Comparison of ENCODE assay signal across 10 mouse cellular contexts in genomic region chr2:18100914-18101313, GRCm38 (mm10). TPM values are rescaled to one million over a fixed set of nuclear protein-coding genes. Genes with fewer than 3 reads are reported as not detected.
DNase-seq lines count a peak whose midpoint lies in the region; ATAC-seq lines count a peak whose summit lies in the region.
"Had no signal": no experiment of that assay in that cellular context is flagged by ENCODE, and none has a peak within 500 bp of the region (broad histone marks: within the 10 kb centered on the region; RNA-seq: fewer than 3 reads in every experiment).

No protein-coding gene starts in this region.

- WGBS in kidney, embryonic 16.5 days: 92% methylated on average over 2 of the region's 2 CpGs
- WGBS in forebrain, embryonic 13.5 days: 94% methylated on average over 2 of the region's 2 CpGs

- H3K9me3 ChIP-seq in kidney, embryonic 16.5 days (ENCODE audit: low read length): peaks cover 6% of the 10 kb centered on the region; the same call in 1 of the 2 replicates
- no peaks in the 10 kb centered on the region for H3K9me3 ChIP-seq in forebrain, embryonic 13.5 days (replicated peaks)
- H3K9me3 ChIP-seq: intestine, embryonic 15.5 days had no signal

- no peak overlapping the region for H3K4me2 ChIP-seq in kidney, embryonic 16.5 days (replicated peaks; ENCODE audit: low read depth, low read length)
- no peak overlapping the region for H3K4me2 ChIP-seq in forebrain, embryonic 13.5 days
- H3K4me2 ChIP-seq: intestine, embryonic 15.5 days had no signal

- H3K27me3 ChIP-seq in kidney, embryonic 16.5 days (ENCODE audit: insufficient read depth, low read length): no peaks in the 10 kb centered on the region
- H3K27me3 ChIP-seq in forebrain, embryonic 13.5 days: no peaks in the 10 kb centered on the region
- H3K27me3 ChIP-seq: intestine, embryonic 15.5 days had no signal

- no peak overlapping the region for H3K9ac ChIP-seq in kidney, embryonic 16.5 days (replicated peaks; ENCODE audit: low read length)
- no peak overlapping the region for H3K9ac ChIP-seq in forebrain, embryonic 13.5 days
- H3K9ac ChIP-seq: intestine, embryonic 15.5 days had no signal

- peak; percentile 31 to 51 for DNase-seq in kidney, postnatal 36 days
- DNase-seq in 3T3-L1 (ENCODE audit: low read depth, low spot score): peak; percentile 36
- DNase-seq in c-Kit-positive CD71-positive TER-119-positive erythroid progenitor cells, embryonic 14.5 days (ENCODE audit: low spot score): peak; percentile 6
- DNase-seq in layer of hippocampus, adult 9-11 months: no peak
- DNase-seq in adipocyte (ENCODE audit: low spot score): no peak
- DNase-seq: cerebellum, postnatal 36 days had no signal

- H3K27ac ChIP-seq in kidney, embryonic 16.5 days (ENCODE audit: low read length): no peak overlapping the region
- H3K27ac ChIP-seq in forebrain, embryonic 13.5 days: no peak overlapping the region
- H3K27ac ChIP-seq: intestine, embryonic 15.5 days had no signal

- no peak for ATAC-seq in kidney, embryonic 16.5 days (ENCODE audit: low FRiP score, low TSS enrichment)
- peak; percentile 58 for ATAC-seq in CD4-positive, CD25-positive, alpha-beta regulatory T cell, adult 4 months
- ATAC-seq in forebrain, embryonic 13.5 days: no peak
- ATAC-seq: intestine, embryonic 15.5 days had no signal

- peaks cover 30% of the 10 kb centered on the region for H3K36me3 ChIP-seq in kidney, embryonic 16.5 days (ENCODE audit: insufficient read depth, low read length)
- peaks cover 42% of the 10 kb centered on the region for H3K36me3 ChIP-seq in forebrain, embryonic 13.5 days (ENCODE audit: poor library complexity, severe bottlenecking)

- H3K4me3 ChIP-seq in kidney, embryonic 16.5 days (ENCODE audit: low read length): no peak overlapping the region
- no peak overlapping the region for H3K4me3 ChIP-seq in forebrain, embryonic 13.5 days
- H3K4me3 ChIP-seq: intestine, embryonic 15.5 days had no signal

- H3K4me1 ChIP-seq in kidney, embryonic 16.5 days (ENCODE audit: insufficient read depth, low read length): no peaks in the 10 kb centered on the region
- H3K4me1 ChIP-seq in forebrain, embryonic 13.5 days: no peaks in the 10 kb centered on the region
- H3K4me1 ChIP-seq: intestine, embryonic 15.5 days had no signal

RNA-seq across cellular contexts. Expression of gene Mllt10, which starts 45.9 kb away (rescaled TPM):
- polyA plus RNA-seq in kidney, embryonic 16.5 days (2015; fragmentation: Nextera tagmentation; extraction: Ambion mirVana): 63.4 and 73.6 TPM in 2 replicates
- 10 to 100 TPM; 34.9 to 41.4 TPM for polyA plus RNA-seq in CD4-positive, CD25-positive, alpha-beta regulatory T cell, adult 4 months (2017; shearing (Covaris generic))
- 73.5 and 75.3 TPM in 2 replicates for polyA plus RNA-seq in forebrain, embryonic 13.5 days (2015; fragmentation: Nextera tagmentation; extraction: Ambion mirVana)

RNA-seq across cellular contexts. Expression of gene Skida1, which starts 52.1 kb away (rescaled TPM):
- polyA plus RNA-seq in kidney, embryonic 16.5 days (2015; fragmentation: Nextera tagmentation; extraction: Ambion mirVana): 8.8 and 9.2 TPM in 2 replicates
- under 1 TPM in 1 of 2 experiments, not detected in 1; 0.74 TPM for polyA plus RNA-seq in CD4-positive, CD25-positive, alpha-beta regulatory T cell, adult 4 months (2017; shearing (Covaris generic))
- polyA plus RNA-seq in forebrain, embryonic 13.5 days (2015; fragmentation: Nextera tagmentation; extraction: Ambion mirVana): 17.2 and 17.9 TPM in 2 replicates

Comparison
In these comparisons a context has a peak if more than half of its experiments do, and no peak if none do; other contexts are left out.
1. DNase-seq: peak in kidney, postnatal 36 days (2 of 2), 3T3-L1 (single experiment) and c-Kit-positive CD71-positive TER-119-positive erythroid progenitor cells, embryonic 14.5 days (single experiment); none in layer of hippocampus, adult 9-11 months (single experiment) and adipocyte (single experiment).